Mouse (Mus musculus) mature B cell (primary cell): ENCODE measurements around the gene Ehbp1l1.
"Not testable (repeated sequence)": the region's sequence is repeated elsewhere in the genome, so short reads cannot be mapped to it uniquely, and the experiment has no call there.

Experiments
- in situ Hi-C: fragments of 300-500 bp; cut with MboI; formaldehyde crosslinking; loops from 2 replicates; pipeline ENCODE4 v1.14.3; 2019

The Ehbp1l1 gene

DNA sequence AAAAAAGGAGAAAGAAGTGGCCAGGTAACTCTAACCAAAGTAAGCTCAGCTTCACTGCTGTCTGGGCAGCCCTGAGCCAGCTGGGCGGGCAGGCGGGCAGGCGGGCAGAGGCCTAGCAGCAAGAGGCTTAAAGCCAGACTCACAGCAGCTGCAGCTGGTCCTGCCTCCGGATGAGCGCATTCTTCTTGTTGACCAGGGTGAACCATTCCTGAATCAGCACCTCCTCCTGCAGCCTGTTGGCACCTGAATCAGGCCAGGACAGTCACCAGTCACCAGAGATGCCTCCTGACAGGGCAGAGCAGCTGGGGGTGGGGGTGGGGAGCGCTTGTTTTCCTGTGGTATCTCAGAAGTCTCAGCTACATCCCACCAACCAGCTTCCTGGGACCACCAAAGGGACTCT is 16.0 kb downstream of the Ehbp1l1 start:
- in situ Hi-C loops = no loop called here

DNA sequence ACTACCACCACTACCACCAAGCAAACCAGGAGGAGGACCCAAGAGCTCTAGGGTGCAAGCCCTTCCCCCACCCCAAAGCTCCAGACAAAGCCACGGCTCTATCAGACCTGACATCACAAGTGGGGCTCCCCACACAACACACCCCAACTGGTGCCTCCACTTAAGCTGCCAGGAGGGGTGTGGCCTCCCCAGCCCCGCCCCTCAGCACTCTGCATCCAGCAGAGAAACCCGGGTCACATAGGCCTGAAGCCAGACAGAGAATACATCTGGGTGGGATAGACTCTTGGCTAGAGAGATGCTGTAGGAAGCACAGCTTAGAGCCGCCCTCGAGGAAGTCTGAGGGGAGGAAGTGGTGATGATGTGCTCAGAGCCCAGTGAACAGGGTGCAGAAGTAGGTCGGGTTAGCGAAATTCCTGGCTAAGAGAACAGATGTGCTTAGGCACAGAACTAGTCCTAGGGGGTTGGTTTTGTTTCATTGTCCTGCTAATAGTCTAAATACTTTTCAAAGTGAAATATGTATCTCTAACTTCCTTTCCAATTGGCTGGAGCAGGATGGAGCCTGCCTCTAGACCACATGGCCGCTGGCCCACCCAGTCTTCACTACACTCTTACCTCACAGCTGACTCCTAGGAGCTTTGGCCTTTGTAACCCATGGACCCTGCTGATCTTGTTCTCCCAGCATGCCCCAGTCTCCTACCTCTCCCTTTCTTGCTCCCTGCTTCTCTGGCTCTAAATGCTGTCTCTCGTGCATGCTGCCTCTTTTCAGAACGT is 21.1 kb downstream of the Ehbp1l1 start:
- in situ Hi-C loops = no loop called here

DNA sequence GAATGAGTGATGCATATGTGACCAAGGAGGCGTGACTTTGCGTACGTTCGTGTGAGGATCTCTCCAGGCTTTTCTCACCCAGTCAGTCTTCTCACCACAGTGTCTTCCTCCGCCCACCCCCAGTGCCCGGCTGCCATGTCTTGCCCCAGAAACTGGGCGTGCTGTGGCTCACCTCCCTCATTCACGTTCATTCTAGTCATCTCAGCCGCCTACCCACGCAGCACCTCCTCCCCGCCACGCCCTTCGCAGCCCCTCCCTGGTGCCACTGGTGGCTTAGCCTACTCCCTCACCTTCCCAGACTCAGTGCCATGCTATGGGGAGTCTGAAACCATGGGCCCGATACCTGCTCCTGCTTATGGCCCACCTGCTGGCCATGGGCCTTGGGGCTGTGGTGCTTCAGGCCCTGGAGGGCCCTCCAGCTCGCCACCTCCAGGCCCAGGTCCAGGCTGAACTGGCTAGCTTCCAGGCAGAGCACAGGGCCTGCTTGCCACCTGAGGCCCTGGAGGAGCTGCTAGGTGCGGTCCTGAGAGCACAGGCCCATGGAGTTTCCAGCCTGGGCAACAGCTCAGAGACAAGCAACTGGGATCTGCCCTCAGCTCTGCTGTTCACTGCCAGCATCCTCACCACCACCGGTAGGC is 21.8 kb downstream of the Ehbp1l1 start, which contains the start of gene Kcnk7:
Kcnk7 (plus strand) TSS at position 205 of the 638 bp plus-strand sequence.
- in situ Hi-C loops = no loop called here

DNA sequence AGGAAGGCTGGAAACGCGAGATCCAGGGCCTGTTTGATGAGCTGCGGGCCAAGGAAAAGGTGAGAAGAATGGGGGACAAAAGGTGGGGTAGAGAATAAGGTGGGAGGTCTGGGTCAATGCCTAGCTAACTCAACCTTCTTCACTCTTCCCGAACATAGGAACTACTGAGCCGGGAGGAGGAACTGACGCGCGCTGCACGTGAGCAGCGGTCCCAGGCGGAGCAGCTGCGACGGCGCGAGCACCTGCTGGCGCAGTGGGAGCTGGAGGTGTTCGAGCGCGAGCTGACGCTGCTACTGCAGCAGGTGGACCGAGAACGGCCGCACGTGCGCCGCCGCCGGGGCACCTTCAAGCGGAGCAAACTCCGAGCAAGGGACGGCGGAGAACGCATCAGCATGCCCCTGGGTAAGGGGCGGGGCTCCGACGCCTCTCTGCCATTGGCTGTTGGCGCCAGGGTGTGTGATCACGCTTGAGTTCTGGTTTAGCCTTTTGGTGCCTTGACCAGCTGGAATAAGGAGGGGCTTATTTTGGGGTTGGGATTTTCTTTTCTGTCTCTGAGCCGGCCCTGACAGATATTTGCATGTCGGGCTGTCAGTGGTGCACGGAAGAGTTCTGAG is 30.2 kb downstream of the Ehbp1l1 start:
- in situ Hi-C loops = no loop called here

DNA sequence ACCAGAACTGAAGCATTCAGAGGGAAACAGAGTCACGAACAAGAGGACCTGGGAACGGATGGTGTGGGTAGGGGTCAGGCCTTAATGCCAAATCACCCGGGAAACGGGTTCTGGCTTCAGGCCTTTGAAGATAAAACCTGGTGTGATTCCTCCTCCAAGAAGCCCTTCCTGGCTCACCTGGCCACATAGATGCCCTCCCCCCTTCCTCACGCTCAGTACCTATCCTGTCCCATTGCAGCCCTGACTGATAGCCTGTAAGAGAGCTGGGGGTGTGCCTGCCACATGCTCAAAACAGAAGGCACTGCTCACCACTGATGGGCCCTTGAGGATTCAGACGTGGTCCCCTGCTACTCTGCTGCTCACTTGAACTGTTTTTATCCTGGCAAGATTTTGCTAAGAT is 32.3 kb downstream of the Ehbp1l1 start:
- in situ Hi-C loops = no loop called here

DNA sequence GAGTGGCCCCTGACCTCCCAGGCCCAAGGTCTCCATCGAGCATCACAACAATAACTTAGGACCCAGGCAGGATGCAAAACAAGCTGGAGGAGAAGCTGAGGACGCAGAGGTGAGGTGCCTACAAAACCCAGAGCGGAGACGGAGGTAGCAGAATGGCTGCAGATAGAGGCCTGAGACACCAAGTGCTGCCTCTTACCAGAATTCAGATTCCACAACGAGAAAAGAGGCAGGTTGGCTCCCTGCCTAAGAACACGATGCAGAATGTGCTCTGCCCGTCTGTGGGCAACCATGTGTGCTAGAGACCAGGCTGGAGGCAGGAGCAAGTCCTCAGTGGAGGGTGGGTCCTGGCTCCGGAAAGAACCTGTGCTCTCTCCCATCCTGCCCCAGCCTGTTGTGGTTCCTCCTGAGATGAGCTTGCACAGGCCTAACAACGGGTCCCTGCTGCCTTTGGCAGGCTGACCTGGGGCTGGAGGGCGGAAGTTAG is 33.2 kb downstream of the Ehbp1l1 start:
- in situ Hi-C loops = no loop called here

DNA sequence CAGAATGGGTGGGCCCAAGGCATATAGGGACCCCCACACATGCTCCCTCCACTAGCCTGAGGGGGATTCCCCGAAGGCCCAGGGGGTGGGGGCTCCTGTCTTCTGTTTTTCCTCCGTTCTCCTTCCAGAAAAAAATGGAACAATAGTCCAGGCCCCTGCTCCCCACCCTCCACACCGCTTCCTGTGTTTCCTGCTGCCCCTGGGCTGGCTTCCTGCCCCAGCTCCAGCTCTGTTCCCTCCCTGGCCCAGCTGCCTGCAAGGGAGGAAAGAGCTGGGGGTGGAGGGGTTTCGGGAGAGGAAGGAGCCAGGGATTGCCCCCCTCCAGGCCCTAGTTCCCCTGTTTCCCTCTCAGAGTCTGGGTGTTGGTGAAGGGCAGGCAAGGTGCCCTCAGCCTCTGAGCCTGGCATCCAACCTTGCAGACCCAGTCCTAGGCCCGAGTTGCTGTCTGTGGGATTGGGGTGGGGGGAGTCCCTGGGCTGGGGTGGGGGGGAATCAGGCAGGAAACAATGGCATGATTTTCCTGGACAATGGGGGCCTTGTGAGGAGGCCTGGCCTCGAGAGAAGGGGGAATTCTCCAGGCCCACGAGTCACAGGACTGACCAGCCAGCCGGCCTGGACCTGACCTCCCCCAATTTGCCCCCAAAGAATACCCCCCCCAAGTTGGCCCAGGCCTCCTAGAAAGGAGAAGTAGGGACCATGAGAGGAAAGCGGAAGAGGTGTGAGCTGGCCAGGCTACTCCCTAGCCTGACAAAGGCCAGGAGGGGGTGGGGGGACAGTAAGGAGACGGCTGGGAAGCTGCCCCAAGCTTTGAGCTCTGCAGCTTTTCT is 33.8 kb downstream of the Ehbp1l1 start:
- in situ Hi-C loops = no loop called here

DNA sequence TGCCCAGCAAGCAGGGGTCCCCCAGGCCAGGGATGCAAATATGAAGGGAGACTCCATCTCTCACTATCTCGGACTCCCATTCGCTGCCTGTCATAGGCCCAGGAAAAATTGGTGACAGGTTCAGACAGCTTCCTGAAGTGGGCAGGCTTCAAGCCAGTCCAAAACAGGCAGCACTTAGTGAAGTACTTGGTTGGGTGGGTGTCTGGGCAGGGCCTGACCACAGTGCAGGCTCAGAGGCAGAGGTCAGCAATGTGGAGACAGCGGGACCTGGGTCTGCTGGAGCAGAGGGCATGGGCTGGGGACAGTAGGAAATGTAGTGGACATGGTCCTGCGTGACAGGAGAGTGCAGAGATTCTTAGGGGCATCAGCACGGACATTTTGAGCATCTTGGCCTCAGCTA is 34.5 kb downstream of the Ehbp1l1 start:
- in situ Hi-C loops = no loop called here

DNA sequence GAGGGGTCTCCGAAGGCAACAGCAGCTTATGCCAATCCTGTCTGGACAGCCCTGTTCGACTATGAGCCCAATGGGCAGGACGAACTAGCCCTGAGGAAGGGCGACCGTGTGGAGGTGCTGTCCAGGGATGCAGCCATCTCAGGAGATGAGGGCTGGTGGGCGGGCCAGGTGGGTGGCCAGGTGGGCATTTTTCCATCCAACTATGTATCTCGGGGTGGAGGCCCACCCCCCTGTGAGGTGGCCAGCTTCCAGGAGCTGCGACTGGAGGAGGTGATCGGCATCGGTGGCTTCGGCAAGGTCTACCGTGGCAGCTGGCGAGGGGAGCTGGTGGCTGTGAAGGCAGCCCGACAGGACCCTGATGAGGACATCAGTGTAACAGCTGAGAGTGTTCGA is 35.8 kb downstream of the Ehbp1l1 start:
- in situ Hi-C loops = no loop called here

DNA sequence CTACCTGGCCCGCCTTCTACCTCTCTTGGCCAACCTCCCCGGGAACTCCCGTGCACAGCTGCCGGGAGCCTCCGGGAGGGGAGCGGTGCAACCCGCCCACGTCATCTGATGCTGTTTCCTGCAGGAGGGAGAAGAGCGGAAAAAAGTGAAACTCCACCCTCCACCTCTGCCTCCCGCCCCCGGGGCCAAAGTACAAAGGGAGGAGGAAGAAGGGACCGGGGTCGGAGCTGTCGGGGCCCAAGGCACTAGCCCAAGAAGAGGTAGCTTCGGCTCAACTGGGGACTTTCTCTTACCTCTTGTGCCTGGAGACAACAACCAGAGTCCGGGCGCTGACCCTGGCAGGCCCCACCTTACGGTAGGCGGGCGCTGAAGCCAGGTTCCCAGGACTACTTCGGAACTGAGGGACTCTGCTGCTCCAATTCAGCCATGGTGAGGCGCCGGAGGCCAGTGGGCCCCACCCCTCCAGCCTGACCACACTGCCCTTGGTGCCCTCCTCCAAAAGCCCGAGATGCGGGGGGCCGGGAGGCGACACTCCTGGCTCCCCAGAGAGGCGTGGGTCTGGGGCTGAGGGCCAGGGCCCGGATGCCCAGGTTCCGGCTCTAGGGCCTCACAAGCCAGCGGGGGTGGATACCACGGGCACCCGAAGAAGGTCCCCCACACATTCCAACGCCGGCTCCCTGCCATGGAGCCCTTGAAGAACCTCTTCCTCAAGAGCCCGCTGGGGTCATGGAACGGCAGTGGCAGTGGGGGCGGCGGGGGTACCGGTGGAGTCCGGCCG is 36.4 kb downstream of the Ehbp1l1 start:
- in situ Hi-C loops = no loop called here

DNA sequence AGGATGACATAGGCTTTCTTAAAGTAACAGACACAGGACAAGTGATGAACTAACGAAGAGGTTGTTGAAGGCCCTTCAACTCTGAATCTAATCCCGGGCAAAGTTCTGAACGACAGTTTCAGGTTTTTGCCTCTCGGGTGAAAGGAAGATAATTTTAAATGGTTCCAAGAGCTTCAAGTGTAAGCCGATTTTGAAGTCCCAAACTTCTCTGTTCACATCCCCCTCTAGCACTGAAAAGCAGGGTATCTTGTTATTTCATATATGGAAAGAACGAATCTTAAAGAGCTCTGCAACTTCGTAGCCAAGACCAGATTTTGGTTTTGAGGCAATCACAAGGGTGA is 37.1 kb downstream of the Ehbp1l1 start:
- in situ Hi-C loops = no loop called here

DNA sequence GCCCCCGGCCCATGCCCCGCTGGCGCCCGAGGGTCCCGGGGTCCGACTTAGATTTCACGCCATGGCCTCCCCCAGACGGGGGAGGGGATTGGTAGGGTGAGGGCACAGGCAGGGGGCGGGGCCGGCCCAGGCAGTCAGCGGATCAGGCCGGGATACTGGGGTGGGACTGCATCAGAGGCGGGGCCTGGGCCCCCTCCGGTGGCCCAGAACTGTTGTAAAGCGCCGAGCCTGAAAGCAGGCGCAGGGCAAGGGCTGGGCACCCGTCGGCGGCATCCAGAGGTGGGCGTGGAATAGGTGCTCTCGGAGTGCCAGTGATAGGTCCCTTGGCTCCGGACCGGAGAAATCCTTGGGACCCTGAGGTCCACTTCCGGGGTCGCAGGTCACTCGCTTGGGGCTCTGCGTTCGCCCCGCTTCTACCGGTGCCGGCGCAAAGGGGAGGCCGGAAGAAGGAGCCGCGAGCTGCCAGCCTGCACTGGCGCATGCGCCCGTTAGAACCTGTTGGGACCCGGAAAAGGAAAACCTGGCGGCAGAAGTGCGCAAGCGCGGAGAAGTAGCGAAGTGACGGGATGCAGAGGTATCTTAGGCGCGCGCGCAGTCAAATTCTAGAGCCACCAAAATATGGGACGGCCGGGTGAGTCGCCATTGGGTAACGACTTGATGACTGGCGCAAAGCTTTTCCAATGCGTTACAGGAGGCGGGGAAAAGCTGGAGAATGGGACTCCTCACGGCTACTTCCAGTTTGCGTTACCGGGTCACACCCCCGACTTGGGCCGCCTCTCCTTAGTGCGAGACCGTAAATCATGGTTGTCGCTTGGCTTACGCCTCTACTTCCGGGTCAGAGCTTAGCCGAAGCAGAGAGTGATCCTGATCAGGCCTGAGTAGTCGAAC is 37.7 kb downstream of the Ehbp1l1 start, which contains the start of the genes Map3k11 and Pcnx3:
Map3k11 (plus strand) TSS at position 543 of the 888 bp plus-strand sequence.
Pcnx3 (minus strand) TSS at position 709 of the 888 bp plus-strand sequence.
- in situ Hi-C loops = no loop called here

DNA sequence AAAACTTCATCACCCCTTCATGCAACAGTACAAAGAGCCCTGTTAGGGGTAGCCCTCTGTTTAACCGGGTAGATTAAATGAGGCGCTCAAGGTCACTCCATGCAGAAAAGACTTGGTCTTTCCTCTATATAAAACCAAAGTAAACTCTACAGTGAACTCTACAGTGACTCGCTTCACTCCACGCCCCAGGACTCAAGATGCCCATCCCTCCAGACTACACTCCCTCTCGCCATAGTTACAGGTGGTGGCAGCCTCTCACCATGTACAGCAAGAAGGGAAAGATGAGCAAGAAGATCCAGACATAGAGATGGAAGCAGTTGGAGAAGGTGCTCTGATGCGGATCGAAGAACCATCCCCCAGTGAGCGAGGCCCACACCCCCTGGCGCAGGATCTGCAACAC is 38.4 kb downstream of the Ehbp1l1 start:
- in situ Hi-C loops = no loop called here

DNA sequence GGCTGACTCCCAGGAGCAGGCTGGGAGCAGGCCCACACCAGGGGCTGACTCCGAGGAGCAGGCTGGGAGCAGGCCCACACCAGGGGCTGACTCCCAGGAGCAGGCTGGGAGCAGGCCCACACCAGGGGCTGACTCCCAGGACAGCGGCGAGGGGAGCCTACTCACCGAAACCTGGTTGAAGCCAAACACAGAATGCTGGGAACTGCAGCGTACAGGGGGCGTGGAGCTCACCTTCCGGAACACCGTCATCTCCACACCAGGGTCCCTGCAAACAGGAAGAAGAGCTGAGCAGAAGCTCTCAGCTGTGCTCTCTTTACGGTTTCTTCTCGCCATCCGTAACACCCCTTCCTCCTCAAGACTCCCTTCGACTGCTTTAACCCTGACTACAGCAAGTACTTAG is 39.2 kb downstream of the Ehbp1l1 start:
- in situ Hi-C loops = not testable (repeated sequence)

DNA sequence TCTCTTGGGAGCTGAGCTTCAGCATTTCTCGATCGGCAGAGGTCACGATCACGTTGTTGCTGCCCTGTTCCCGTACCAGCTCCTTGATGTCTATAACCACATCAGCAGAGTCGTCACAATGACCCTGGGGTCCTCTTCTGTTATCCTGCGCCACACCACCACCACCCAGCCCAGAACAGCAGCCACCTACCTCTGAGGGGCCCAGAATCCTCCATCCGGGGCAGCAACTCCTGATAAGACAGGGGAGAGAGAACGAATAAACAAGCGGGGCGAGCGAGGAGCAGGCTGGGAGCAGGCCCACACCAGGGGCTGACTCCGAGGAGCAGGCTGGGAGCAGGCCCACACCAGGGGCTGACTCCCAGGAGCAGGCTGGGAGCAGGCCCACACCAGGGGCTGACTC is 39.7 kb downstream of the Ehbp1l1 start:
- in situ Hi-C loops = no loop called here

DNA sequence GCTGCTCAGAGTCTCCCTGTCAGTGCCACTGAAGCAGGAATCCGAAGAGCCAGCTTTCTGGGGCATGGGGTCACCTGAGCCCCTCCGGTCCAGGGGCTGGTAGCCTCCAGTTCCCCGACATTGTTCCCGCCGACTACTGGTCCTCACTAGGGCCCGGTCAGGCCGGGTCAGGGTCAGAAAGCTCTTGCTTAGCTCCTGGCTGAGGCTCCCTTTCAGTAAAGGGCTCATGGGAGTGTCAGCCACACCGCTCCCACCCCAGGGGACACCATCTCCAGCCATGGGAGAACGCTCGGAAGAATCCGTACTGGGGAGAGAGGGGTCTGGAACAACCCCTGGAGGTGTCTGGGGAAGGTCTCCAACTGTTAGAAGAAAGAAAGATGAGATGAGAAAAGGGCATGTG is 40.3 kb downstream of the Ehbp1l1 start:
- in situ Hi-C loops = no loop called here

DNA sequence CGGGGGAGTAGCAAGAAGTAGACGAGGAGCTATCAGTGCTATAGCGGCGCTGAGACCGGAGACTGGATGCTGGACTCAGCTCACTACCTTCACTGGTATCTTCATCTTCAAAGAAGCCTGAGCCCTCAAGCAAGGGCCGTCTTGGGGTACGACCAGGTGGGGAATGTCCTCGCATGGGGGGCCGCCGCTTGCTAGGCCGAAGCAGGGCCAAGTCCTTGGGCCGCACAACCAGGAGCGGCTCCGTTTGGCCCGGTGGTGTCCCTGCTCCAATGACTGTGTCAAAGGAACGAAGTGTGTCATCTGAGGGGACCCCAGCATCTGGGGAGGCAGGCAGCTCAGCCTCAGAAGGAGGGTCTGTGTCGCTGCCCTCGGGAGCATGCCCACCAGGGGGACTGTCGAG is 40.7 kb downstream of the Ehbp1l1 start:
- in situ Hi-C loops = no loop called here

DNA sequence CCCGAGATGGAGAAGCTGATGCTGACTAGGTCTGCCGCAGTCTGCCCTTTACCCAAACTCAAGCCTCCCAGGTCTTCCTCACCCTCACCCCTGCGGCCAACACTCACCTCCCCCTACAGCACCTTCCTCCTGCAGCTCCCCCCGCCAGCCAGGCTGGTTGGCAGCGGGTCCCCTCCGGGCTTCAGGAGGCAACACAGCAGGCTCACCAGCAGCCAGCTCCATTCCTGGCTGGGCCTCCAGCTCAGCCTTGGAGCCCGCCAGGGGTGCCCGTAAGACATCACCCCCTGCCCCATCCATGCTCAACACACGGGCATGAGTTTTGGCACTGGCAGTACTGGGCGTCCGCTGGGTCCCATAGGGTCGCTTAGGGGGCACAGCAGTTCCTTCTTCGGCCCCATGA is 41.1 kb downstream of the Ehbp1l1 start:
- in situ Hi-C loops = no loop called here

DNA sequence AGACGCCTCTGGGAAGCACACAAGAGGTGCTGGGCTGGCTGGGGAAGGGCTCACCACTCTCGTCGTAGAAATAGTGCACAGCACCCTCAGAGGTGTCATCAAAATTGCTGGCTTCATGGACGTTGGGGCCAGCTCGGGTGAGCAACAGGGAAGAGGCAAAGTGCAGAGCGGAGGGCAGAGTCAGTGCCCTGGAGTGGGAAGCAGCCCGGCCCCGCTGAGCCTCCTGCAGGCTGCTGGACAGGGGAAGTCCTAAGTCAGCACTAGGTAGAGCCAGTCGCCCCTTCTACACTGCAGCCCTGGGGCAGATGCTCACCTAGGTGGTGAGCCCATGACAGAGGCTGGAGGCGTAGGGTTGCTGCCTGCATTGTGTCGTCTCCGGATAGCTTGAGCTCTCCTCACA is 41.9 kb downstream of the Ehbp1l1 start:
- in situ Hi-C loops = no loop called here

DNA sequence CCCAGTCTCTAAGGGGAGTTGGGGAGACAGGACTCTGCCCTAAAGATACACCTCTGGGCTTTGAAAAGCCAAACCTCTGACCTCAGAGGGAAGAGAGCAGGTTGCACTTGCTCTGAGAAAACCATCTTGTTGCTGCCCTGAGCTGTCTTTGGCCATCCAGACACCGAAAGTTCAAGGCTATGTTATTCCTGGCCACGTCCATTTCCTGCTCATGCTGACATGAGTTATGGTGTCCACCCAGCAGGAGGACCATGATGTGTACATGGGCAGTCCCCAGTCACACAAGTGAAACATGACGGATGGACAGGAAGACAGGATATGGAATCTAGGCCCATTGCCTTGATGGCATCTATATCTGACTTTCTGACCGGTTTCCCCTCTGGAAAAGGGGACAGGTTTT is 45.7 kb downstream of the Ehbp1l1 start:
- in situ Hi-C loops = no loop called here
